Mouse (Mus musculus): ENCODE results near the gene Plekhh3.

Plekhh3 gene

GRCm38 (mm10) chr11:101149178-101150105, 21.7 kb downstream of the Plekhh3 start:
- peak; percentile 16 for DNase-seq

- peak; percentile 3 for DNase-seq
Measured at GRCm38 (mm10) chr11:101148751-101149150, 22.4 kb downstream of the Plekhh3 start.

GRCm38 (mm10) chr11:101146377-101146776, 24.8 kb downstream of the Plekhh3 start:
- DNase-seq = no peak

- DNase-seq = peak; percentile 61
Measured at GRCm38 (mm10) chr11:101143338-101144225, 27.6 kb downstream of the Plekhh3 start.

DNA sequence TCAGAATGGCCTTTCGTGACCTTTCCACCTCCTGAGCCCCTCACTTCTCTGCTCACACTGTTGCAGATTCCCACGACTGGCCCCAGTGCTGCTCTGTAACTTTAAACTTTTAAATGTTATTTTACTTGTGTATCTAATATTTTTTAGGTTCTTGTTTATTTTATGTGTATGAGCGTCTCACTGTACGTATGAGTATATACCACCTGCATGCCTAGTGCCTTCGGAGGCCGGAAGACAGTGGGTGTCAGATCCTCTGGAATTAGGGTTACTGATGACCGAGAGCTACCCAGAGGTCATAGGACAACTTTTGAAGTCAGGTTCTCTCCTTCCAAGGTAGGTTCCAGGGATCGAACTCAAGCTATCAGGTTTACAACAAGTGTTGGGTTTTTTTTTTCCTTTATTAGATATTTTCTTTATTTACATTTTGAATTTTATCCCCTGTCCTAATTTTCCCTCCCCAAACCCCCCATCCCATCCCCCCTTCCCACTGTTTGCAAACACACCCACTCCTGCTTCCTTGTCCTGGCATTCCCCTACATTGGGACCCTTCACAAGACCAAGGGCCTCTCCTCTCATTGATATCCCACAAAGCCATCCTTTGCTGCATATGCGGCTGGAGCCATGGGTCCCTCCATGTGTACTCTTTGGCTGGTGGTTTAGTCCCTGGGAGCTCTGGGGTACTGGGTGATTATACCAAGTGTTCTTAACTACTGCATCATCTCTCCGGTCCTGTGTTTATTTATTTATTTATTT, 28.8 kb downstream of the Plekhh3 start:
- no peak for DNase-seq

- DNase-seq = no peak
Measured at GRCm38 (mm10) chr11:101141088-101141487, 30.1 kb downstream of the Plekhh3 start.

GRCm38 (mm10) chr11:101140164-101140819, 30.9 kb downstream of the Plekhh3 start:
- DNase-seq = no peak

- no peak for DNase-seq
Measured at GRCm38 (mm10) chr11:101138536-101139181, 32.5 kb downstream of the Plekhh3 start.

- no peak for DNase-seq
Measured at GRCm38 (mm10) chr11:101137000-101137399, 34.2 kb downstream of the Plekhh3 start.

DNA sequence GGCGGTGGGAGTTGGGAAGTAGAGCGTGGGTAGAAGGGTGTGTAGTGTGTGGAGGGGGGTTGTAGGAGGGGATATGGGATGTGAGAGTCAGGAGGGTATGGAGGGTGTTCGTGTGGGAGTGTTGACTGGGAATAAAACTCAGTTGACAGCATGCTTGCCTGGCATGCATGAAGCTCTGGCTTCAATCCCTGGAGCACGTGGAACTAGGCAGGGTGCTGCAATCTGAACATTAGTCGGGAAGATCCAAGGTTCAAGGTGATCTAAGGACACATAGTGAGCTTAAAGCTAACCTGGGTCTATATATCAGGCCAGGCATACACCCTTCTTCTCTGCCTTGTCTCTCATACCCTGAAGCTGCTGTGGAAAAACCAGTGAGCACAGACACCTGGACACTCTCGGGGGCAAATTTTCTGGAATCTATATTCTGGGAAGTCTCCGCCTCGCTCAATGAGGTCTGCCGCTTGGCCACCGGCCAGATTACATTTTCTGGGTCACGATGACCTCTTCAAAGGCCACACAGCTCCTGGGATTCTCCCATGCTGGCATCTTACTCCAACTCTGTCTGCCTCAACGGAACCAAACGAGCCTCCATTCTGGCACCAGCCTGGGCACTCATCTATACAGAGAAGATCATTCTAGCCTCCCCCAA, 36.8 kb downstream of the Plekhh3 start:
- DNase-seq = peak; percentile 55

DNA sequence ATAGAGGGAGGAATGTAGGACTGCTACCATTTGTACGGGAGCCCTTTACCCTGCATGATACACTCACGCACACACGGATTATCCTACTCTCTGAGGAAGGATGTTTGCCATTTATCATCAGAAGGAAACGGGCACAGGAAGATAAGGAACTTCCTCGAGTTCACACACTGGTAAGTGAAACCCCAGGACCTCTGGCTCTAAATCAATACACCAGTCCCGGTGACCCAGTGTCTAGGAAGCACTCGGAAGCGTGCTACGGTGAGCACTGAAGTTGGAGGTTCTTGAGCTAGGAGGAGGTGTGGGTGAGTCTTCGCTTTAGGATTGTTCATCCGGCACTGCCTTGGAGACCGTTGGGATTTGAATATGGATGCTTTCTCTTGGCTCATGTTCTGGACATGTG, 38.1 kb downstream of the Plekhh3 start:
- DNase-seq = peak; percentile 21

- DNase-seq = peak; percentile 47
Measured at GRCm38 (mm10) chr11:101131701-101132100, 39.5 kb downstream of the Plekhh3 start.

DNA sequence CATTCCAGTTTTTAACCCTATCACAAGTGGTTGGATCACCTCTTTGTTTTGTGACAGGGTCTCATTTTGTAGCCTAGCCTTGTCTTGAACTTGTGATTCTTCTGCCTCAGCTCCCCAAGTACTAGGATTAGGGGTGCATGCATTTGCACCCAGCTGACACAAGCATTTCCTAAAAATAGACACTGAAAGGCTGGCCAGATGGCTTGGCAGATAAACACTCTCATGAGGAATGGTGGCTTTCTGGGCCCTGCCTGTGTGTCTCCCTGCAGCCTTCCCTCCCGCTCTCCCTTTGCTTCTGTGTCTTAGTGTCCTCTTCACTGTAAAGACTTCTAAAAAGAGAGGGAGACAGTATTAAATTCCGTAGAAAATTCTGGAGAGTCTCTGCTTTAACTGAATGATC, 40.0 kb downstream of the Plekhh3 start:
- peak; percentile 79 for DNase-seq

DNA sequence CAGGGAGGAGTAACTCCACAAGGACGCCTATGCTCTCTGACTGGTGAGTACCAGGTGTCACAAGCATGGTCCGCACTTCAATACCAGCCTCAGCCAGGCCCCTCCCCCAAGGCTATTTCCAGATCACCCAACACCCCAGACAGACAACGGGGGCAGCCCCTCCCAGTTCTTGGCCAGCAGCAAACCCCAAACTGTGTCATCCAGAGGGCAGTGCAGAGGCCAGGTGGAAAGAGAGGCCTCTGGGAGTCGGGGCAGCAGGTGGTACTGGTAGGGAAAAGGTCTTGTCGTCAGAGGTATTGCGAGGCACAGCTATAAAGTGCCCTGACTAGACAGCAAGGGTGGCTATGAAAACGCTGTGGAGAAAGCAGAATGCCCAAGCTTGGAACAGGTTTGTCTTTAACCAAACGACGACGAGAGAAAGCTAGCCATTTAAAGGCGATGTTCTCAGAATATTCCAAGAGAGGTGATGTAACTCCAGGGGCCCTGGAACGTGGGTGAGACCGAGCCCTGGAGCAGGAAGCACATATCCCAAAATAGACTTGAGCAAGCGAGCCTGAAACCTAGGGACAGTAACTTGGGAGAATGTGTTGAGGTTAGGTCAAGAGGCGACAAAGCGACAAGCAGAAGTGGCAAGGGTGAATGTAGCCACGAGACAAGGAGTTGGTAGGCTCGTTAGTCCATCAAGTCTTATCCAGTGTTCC, 40.9 kb downstream of the Plekhh3 start:
- DNase-seq = peak; percentile 70

- DNase-seq = peak; percentile 90
Measured at GRCm38 (mm10) chr11:101128996-101129577, 42.1 kb downstream of the Plekhh3 start.

DNA sequence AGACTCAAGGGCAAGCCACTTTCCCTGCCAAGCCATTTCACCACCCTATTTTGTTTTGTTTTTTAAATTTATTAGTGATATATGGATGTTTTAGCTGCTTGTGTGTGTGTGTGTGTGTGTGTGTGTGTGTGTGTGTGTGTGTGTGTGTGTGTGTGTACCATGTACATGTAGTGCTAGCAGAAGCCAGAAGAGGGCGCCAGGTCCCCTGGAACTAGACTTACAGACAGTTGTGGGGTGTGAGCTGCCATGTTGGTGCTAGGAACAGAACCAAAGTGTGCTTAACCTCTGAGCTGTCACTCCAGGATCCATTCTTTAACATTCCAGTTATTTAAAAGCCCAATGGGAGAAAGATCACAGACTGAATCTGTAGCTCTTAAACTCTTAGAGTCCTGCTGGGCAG, 44.1 kb downstream of the Plekhh3 start:
- DNase-seq = peak; percentile 29

GRCm38 (mm10) chr11:101125008-101125407, 46.1 kb downstream of the Plekhh3 start:
- DNase-seq = peak; percentile 61

DNA sequence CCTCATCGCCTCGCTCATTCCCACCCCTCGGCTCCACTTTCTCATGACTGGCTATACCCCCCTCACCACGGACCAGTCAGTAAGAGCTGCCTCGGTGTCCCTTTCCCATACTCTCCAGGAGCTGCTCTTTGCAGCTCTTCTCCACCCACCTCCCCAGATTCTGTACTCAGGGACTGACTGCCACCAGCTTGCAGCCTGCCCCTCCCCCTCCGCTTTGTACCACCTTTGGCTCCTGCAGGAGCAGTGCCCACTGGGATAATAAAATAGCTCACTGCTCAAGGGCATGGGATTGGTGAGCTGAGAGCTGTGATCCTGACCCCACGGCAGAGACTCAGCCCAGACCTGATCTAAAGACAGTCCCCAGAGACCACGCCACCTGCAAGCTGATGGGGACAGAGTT, 46.7 kb downstream of the Plekhh3 start:
- peak; percentile 48 for DNase-seq

GRCm38 (mm10) chr11:101120545-101121188, 50.5 kb downstream of the Plekhh3 start:
- peak; percentile 51 for DNase-seq

Measured in cerebellum, adult 11-12 months (tissue).